Mouse (Mus musculus) intestine, embryonic 14.5 days (tissue): ENCODE results near the gene Hipk4. TPM values are rescaled to one million over a fixed set of nuclear protein-coding genes. Genes with fewer than 3 reads are reported as not detected.

Experiments used
- ATAC-seq: fragments of 200-750 bp; cut with Nextera tagmentation; replicated peaks from 2 replicates; pipeline ENCODE4 v1.8.0; 2017; ENCODE audit warnings: low read depth, moderate number of reproducible peaks, moderate TSS enrichment, moderate library complexity; ENCODE audit not compliant: low FRiP score, low TSS enrichment
- DNase-seq: peaks from one replicate; pipeline ENCODE4 v3.0.0-alpha.2; 2018; ENCODE audit warnings: low spot score
- H3K27ac ChIP-seq: fragments of 300-500 bp; sonication (generic); 2 replicates; pipeline ENCODE4 v1.5.1; 2014; ENCODE audit warnings: low read depth, mild to moderate bottlenecking, control low read depth
- H3K27me3 ChIP-seq: fragments of 300-500 bp; sonication (generic); replicated peaks from 2 replicates; pipeline ENCODE4 v1.6.1; 2014; ENCODE audit warnings: low read length, control low read depth; ENCODE audit not compliant: control insufficient read depth, insufficient read depth
- H3K36me3 ChIP-seq: fragments of 300-500 bp; sonication (generic); 2 replicates; pipeline ENCODE4 v1.6.1; 2014; ENCODE audit warnings: low read length, control low read depth; ENCODE audit not compliant: control insufficient read depth, insufficient read depth
- H3K4me1 ChIP-seq: fragments of 300-500 bp; sonication (generic); replicated peaks from 2 replicates; pipeline ENCODE4 v1.6.1; 2014; ENCODE audit warnings: low read length, control low read depth, mixed read lengths; ENCODE audit not compliant: control insufficient read depth, insufficient read depth
- H3K4me2 ChIP-seq: fragments of 300-500 bp; sonication (generic); 2 replicates; pipeline ENCODE4 v1.6.1; 2014; ENCODE audit warnings: low read length
- H3K4me3 ChIP-seq: fragments of 300-500 bp; sonication (generic); 2 replicates; pipeline ENCODE4 v1.5.1; 2014; ENCODE audit warnings: low read depth, low read length, control low read depth, mixed read lengths
- H3K9ac ChIP-seq: fragments of 300-500 bp; sonication (generic); 2 replicates; pipeline ENCODE4 v1.6.1; 2014; ENCODE audit warnings: mild to moderate bottlenecking, low read length
- H3K9me3 ChIP-seq: fragments of 300-500 bp; sonication (generic); 2 replicates; pipeline ENCODE4 v1.6.1; 2016; ENCODE audit warnings: low read length, control low read depth; ENCODE audit not compliant: control insufficient read depth
- WGBS: fragments of 180-500 bp; shearing (Covaris S2); extraction: QIAGEN DNeasy Blood & Tissue Kit; methylation state at CpG from one replicate; pipeline ENCODE4 v1.1.7; 2014; 5-methylcytosine and 5-hydroxymethylcytosine counted together
- polyA plus RNA-seq: library from polyadenylated mRNA; unstranded; fragments of >200 nt; fragmentation: Nextera tagmentation; extraction: Ambion mirVana; gene quantifications from 2 replicates; pipeline ENCODE4 v1.2.1, GENCODE M21; 2014

Hipk4 gene
- polyA plus RNA-seq, 1 experiment from 2014 or later = 0.83 TPM

- H3K9me3 ChIP-seq = no peaks in the 10 kb centered on the region
- DNase-seq (peak; percentile 100), ATAC-seq (peak; percentile 92)
- H3K4me2 ChIP-seq = peak overlapping the region; percentile 68
- H3K27ac ChIP-seq = peak overlapping the region; percentile 99
- H3K36me3 ChIP-seq = no peaks in the 10 kb centered on the region
- peak overlapping the region; percentile 63 for H3K4me3 ChIP-seq
- H3K9ac ChIP-seq = peak overlapping the region; percentile 75
- H3K4me1 ChIP-seq = peaks cover 11% of the 10 kb centered on the region; the same call in 1 of the 2 replicates
- H3K27me3 ChIP-seq = no peaks in the 10 kb centered on the region
- WGBS = 1% methylated on average over 54 of the region's 54 CpGs
Measured at GRCm38 (mm10) chr7:27507711-27508647, 15.1 kb upstream of the Hipk4 start.

GRCm38 (mm10) chr7:27508648-27509005, 14.4 kb upstream of the Hipk4 start:
- H3K4me3 ChIP-seq = peak overlapping the region; percentile 63
- peak; percentile 75 for DNase-seq
- H3K27me3 ChIP-seq = no peaks in the 10 kb centered on the region
- peak; percentile 52 for ATAC-seq
- H3K4me1 ChIP-seq = peaks cover 11% of the 10 kb centered on the region; the same call in 1 of the 2 replicates
- peak overlapping the region; percentile 68 for H3K4me2 ChIP-seq
- 18% methylated on average over 6 of the region's 6 CpGs for WGBS
- H3K27ac ChIP-seq = peak overlapping the region; percentile 99
- H3K9ac ChIP-seq = peak overlapping the region; percentile 29; the same call in 1 of the 2 replicates
- H3K36me3 ChIP-seq = no peaks in the 10 kb centered on the region
- H3K9me3 ChIP-seq = no peaks in the 10 kb centered on the region

GRCm38 (mm10) chr7:27510809-27511208, 12.3 kb upstream of the Hipk4 start:
- WGBS = 88% methylated on average over 2 of the region's 2 CpGs
- Histone ChIP-seq H3K27ac (no peak overlapping the region), H3K9ac (no peak overlapping the region), H3K4me3 (no peak overlapping the region), H3K36me3 (no peaks in the 10 kb centered on the region), H3K4me2 (no peak overlapping the region), H3K9me3 (no peaks in the 10 kb centered on the region), H3K4me1 (peaks cover 11% of the 10 kb centered on the region; the same call in 1 of the 2 replicates), H3K27me3 (no peaks in the 10 kb centered on the region)
- ATAC-seq = no peak
- no peak for DNase-seq

- ATAC-seq (no peak), DNase-seq (no peak)
- H3K4me3 ChIP-seq = no peak overlapping the region
- H3K27me3 ChIP-seq = no peaks in the 10 kb centered on the region
- peaks cover 7% of the 10 kb centered on the region; the same call in 1 of the 2 replicates for H3K9me3 ChIP-seq
- peaks cover 12% of the 10 kb centered on the region; the same call in 1 of the 2 replicates for H3K36me3 ChIP-seq
- WGBS = 69% methylated on average over 9 of the region's 9 CpGs
- H3K27ac ChIP-seq = no peak overlapping the region
- H3K4me2 ChIP-seq = no peak overlapping the region
- H3K9ac ChIP-seq = no peak overlapping the region
- no peaks in the 10 kb centered on the region; the same call in 1 of the 2 replicates for H3K4me1 ChIP-seq
Measured at GRCm38 (mm10) chr7:27514961-27515360, 8.1 kb upstream of the Hipk4 start.

GRCm38 (mm10) chr7:27518314-27518713, 4.8 kb upstream of the Hipk4 start:
- no peak overlapping the region for H3K4me3 ChIP-seq
- ATAC-seq = no peak
- no peaks in the 10 kb centered on the region for H3K27me3 ChIP-seq
- no peak for DNase-seq
- H3K9ac ChIP-seq = no peak overlapping the region
- no peak overlapping the region for H3K4me2 ChIP-seq
- H3K27ac ChIP-seq = no peak overlapping the region
- H3K4me1 ChIP-seq = no peaks in the 10 kb centered on the region; the same call in 1 of the 2 replicates
- peaks cover 12% of the 10 kb centered on the region; the same call in 1 of the 2 replicates for H3K36me3 ChIP-seq
- peaks cover 7% of the 10 kb centered on the region; the same call in 1 of the 2 replicates for H3K9me3 ChIP-seq
- 83% methylated on average over 9 of the region's 9 CpGs for WGBS

- Histone ChIP-seq H3K27ac (no peak overlapping the region), H3K4me1 (no peaks in the 10 kb centered on the region), H3K27me3 (no peaks in the 10 kb centered on the region), H3K9ac (no peak overlapping the region), H3K9me3 (peaks cover 7% of the 10 kb centered on the region; the same call in 1 of the 2 replicates), H3K4me3 (no peak overlapping the region), H3K4me2 (no peak overlapping the region), H3K36me3 (peaks cover 12% of the 10 kb centered on the region; the same call in 1 of the 2 replicates)
- ATAC-seq (no peak), DNase-seq (no peak)
Measured at GRCm38 (mm10) chr7:27520104-27520503, 3.0 kb upstream of the Hipk4 start.

- Histone ChIP-seq H3K9me3 (peaks cover 7% of the 10 kb centered on the region; the same call in 1 of the 2 replicates), H3K4me1 (no peaks in the 10 kb centered on the region), H3K4me2 (no peak overlapping the region), H3K9ac (no peak overlapping the region), H3K27me3 (no peaks in the 10 kb centered on the region), H3K4me3 (no peak overlapping the region), H3K36me3 (peaks cover 12% of the 10 kb centered on the region; the same call in 1 of the 2 replicates), H3K27ac (no peak overlapping the region)
- WGBS = 67% methylated on average over 1 of the region's 1 CpGs
- no peak for ATAC-seq
- no peak for DNase-seq
Measured at GRCm38 (mm10) chr7:27520599-27520998, 2.5 kb upstream of the Hipk4 start.

GRCm38 (mm10) chr7:27523805-27524204, 738 bp downstream of the Hipk4 start:
- Histone ChIP-seq H3K4me2 (no peak overlapping the region), H3K4me3 (no peak overlapping the region), H3K36me3 (no peaks in the 10 kb centered on the region), H3K4me1 (no peaks in the 10 kb centered on the region), H3K27me3 (no peaks in the 10 kb centered on the region), H3K27ac (no peak overlapping the region), H3K9me3 (peaks cover 7% of the 10 kb centered on the region; the same call in 1 of the 2 replicates), H3K9ac (no peak overlapping the region)
- DNase-seq (no peak), ATAC-seq (no peak)
- WGBS = 94% methylated on average over 13 of the region's 13 CpGs
